Mouse (Mus musculus) neural tube, embryonic 10.5 days (tissue): ENCODE data around the gene Akap13.
"Not testable (repeated sequence)": the region's sequence is repeated elsewhere in the genome, so short reads cannot be mapped to it uniquely, and the experiment has no call there.

Experiments used
- DNase-seq: peaks from one replicate; pipeline ENCODE4 v3.0.0-alpha.2; 2017; ENCODE audit warnings: low spot score; ENCODE audit errors: extremely low spot score

Gene Akap13

GRCm38 (mm10) chr7:75791092-75791837 is 335.9 kb downstream of the Akap13 start:
- not testable (repeated sequence) for DNase-seq

DNA sequence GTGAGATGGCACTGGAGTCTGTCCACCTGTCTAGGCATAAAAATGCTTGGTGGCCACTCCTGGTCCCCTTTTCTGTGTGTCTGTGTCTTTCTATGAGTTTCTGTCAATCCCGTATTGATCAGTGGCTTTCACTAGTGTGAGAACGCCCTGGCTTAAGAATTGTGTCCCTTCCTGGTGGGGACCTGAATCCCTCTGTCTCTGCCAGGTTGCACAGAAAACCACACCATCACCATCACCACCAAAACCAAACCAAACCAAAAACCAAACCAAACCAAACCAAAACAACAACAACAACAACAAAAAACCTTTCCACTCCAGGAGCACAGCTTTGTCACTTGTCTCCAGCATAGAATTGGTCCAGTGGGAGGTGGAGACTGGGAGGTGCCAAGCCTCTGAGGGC is 337.8 kb downstream of the Akap13 start:
- no peak for DNase-seq

DNA sequence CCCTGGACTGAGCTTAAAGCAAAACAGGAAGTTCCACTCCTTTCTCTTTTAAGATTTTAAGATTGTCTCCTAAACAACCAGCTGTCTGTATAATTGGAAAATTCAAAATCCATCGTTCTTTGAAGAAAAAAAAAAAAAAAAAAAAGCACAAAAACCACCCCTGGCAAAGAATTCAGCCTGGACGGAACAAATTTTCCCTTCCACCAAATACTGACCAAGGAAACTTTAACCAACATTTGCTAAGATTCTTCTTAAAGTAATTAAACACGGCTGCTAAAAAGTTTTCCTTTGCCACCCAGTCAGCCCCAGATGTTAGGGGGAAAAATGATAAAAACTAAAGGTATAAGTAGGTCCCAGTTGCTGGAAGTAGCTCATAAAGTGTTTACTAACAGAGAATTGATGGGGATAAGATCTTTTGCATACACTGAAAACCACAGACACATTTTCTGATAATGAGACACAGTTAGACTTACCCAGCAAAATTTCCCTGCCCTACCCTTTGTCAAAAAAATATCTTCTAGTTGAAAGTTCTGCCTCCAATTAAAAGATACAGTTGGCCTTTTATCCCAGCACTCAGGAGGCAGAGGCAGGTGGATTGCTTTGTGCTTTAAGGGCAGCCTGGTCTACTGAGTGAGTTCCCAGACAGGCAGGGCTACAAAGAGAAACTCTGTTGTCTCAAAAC is 338.5 kb downstream of the Akap13 start:
- no peak for DNase-seq

DNA sequence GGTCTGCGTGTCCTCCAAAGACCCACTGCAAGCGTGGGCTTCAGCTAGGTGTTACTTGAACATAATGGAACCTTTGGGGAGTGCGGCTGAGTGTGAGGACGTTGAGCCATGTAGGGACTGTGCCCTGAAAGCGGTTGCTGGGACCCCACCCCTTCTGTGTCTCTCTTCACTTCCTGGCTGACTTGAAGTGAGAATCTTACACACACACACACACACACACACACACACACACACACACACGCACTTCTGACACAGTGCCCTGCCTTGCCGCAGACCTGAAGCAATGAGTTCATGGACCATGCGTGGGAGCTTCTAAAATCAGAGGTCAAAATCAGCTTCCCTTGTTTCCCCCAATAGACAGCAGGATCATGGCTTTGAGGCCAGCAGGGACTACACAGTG is 339.8 kb downstream of the Akap13 start:
- no peak for DNase-seq

GRCm38 (mm10) chr7:75796474-75796873 is 341.1 kb downstream of the Akap13 start:
- DNase-seq = no peak

DNA sequence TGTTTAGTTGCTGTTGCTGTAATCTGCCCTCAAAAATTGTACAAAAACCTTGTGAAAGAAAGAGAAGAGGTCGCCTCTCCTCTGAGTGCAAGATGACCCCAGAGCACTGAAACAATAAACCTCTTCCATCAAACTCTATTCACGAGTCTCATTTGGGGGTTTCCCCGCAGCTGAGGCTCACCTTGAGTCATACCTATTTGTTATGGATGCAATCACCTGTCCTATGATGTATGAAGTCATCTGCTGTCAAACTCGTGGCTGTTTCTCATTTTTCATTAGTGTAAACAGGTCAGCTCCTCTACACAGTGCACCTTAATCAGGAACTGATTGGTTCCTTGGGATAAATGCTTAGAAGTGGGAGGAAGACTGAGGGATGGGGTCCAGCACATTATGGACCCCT is 345.2 kb downstream of the Akap13 start:
- DNase-seq = no peak

- no peak for DNase-seq
Measured at GRCm38 (mm10) chr7:75801022-75801421, 345.7 kb downstream of the Akap13 start.

GRCm38 (mm10) chr7:75801621-75802358 is 346.5 kb downstream of the Akap13 start:
- DNase-seq = no peak

DNA sequence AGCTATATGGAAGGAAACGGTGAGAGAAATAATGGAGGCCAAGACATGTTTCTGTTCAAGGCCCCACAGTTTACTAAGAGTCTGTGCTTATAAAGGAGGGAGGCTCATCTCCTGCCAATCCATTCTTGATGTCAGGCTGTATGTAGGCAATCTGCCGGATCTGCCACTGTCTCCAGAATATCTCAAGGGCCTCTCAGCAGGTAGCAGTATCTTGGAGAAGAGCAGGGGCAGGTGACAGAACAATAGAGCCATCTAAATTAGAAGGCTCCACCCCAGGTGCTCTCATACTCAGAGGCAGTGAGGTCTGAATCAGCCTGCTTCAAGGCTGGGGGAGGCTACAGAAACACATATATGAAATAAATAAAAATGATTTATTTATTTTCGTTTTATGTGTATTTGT is 347.6 kb downstream of the Akap13 start:
- DNase-seq = no peak
